Mouse (Mus musculus): ENCODE data around the gene Olfr917. TPM values are rescaled to one million over a fixed set of nuclear protein-coding genes. Genes with fewer than 3 reads are reported as not detected.

The Olfr917 gene
- polyA plus RNA-seq (2015; fragmentation: Nextera tagmentation; extraction: Ambion mirVana), result not detected in 2 replicates

DNA sequence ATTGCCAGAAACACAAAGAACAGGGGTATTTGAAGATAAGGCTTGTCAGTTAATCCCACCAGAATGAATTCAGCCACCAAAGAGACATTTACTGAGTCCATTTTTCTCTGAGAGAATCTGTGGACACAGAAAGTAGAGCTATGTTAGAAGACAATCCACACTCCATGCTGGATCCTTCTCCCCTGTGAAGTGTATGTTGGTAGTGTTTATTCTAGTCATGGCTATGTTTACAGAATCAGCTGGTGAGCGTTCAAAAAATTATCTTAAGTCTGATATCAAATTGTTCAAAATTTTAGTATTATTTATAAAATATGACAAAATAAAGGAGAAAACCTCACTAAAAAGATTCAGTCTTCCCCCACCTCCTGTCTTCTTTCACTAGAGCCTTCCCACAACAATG lies at the start of gene Olfr917:
TSS of gene Olfr917 (minus strand) at position 101 of the 400 bp plus-strand sequence.
- Histone ChIP-seq H3K9ac (ENCODE audit: low read depth, low read length) (no peak within 1 kb of the TSS), H3K4me1 (ENCODE audit: control insufficient read depth, low read depth, low read length) (no peaks in the 10 kb centered on the region), H3K27ac (ENCODE audit: low read length) (no peak within 1 kb of the TSS), H3K36me3 (ENCODE audit: control insufficient read depth, insufficient read depth) (no peaks in the 10 kb centered on the region), H3K27me3 (ENCODE audit: control insufficient read depth, insufficient read depth, low read depth, low read length) (no peaks in the 10 kb centered on the region), H3K9me3 (replicated peaks; ENCODE audit: control insufficient read depth, low read length) (no peaks in the 10 kb centered on the region), H3K4me2 (ENCODE audit: low read depth, low read length) (no peak within 1 kb of the TSS), H3K4me3 (ENCODE audit: low read depth, low read length) (no peak within 1 kb of the TSS)
- no peak for ATAC-seq (ENCODE audit: low read depth)
- WGBS (ENCODE audit: insufficient replicate concordance), result 46% methylated on average over 1 of the region's 1 CpGs

DNA sequence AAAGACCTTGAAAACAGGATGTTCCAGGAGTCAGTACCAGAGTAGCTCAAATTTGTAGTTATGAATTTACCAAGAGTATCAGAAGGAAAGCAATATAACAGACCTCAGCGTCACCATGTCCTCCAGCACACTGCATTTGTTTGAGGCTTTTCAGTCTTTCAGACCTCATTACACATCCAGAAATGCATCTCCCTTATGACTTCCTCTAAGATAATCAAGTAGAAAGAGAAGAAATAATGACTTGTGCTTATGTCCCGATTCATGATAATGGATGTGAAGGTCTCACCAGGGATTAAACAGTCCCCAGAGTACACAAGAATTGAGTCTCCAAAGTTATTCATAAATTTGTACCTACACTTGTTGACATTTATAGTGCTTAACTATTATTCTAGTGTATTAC lies 8.9 kb upstream of the Olfr917 start, which contains the start of gene Olfr918:
TSS of gene Olfr918 (minus strand) at position 101 of the 400 bp plus-strand sequence.
- ATAC-seq (ENCODE audit: low read depth), result no peak
- Histone ChIP-seq H3K4me1 (ENCODE audit: control insufficient read depth, low read depth, low read length) (no peaks in the 10 kb centered on the region), H3K4me2 (ENCODE audit: low read depth, low read length) (no peak within 1 kb of the TSS), H3K9me3 (replicated peaks; ENCODE audit: control insufficient read depth, low read length) (no peaks in the 10 kb centered on the region), H3K36me3 (ENCODE audit: control insufficient read depth, insufficient read depth) (no peaks in the 10 kb centered on the region), H3K27ac (ENCODE audit: low read length) (no peak within 1 kb of the TSS), H3K9ac (ENCODE audit: low read depth, low read length) (no peak within 1 kb of the TSS), H3K27me3 (ENCODE audit: control insufficient read depth, insufficient read depth, low read depth, low read length) (no peaks in the 10 kb centered on the region), H3K4me3 (ENCODE audit: low read depth, low read length) (no peak within 1 kb of the TSS)
- 59% methylated on average over 2 of the region's 2 CpGs for WGBS (ENCODE audit: insufficient replicate concordance)

DNA sequence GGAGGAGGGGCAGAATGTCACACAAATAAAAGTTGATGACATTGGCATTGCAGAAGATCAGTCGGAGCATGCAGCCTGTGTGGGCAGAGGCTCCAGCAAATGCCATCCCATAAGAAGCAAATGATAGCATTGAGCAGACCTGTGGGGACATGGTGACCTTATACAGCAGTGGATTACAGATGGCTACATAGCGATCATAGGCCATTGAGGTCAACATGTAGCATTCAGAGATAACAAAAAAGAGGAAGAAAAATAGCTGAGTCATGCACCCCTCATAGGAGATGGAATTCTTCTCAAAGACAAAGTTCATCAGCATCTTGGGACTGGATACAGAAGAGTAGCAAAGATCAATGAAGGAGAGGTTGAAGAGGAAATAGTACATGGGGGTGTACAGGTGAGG lies 7.2 kb upstream of the Olfr917 start:
- ATAC-seq (ENCODE audit: low read depth), result no peak
- H3K4me1 ChIP-seq (ENCODE audit: control insufficient read depth, low read depth, low read length), result no peaks in the 10 kb centered on the region
- no peak overlapping the region for H3K27ac ChIP-seq (ENCODE audit: low read length)
- no peaks in the 10 kb centered on the region for H3K27me3 ChIP-seq (ENCODE audit: control insufficient read depth, insufficient read depth, low read depth, low read length)
- no peaks in the 10 kb centered on the region for H3K36me3 ChIP-seq (ENCODE audit: control insufficient read depth, insufficient read depth)
- H3K4me2 ChIP-seq (ENCODE audit: low read depth, low read length), result no peak overlapping the region
- H3K4me3 ChIP-seq (ENCODE audit: low read depth, low read length), result no peak overlapping the region
- 35% methylated on average over 2 of the region's 2 CpGs for WGBS (ENCODE audit: insufficient replicate concordance)
- H3K9me3 ChIP-seq (replicated peaks; ENCODE audit: control insufficient read depth, low read length), result no peaks in the 10 kb centered on the region
- no peak overlapping the region for H3K9ac ChIP-seq (ENCODE audit: low read depth, low read length)

DNA sequence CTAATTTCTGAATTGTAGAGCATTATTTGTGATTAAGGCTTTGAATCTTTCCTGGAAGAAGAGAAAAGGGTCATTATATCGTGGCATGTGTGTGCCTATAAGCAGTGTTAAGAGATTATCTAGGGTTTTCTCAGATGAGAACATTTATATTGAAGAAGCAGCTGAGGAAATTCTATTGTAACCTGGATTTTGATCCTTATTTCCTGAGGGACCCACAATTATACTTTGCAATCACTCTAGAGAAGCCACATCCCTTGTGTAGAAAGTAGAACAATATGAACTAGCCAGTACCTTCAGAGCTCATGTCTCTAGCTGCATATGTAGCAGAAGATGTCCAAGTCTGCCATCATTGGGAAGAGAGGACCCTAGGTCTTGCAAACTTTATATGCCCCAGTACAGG lies 5.9 kb downstream of the Olfr917 start, which contains the start of gene Olfr916:
TSS of gene Olfr916 (minus strand) at position 101 of the 400 bp plus-strand sequence.
- 26% methylated on average over 1 of the region's 1 CpGs for WGBS (ENCODE audit: insufficient replicate concordance)
- H3K4me2 ChIP-seq (ENCODE audit: low read depth, low read length), result no peak within 1 kb of the TSS
- no peak within 1 kb of the TSS for H3K4me3 ChIP-seq (ENCODE audit: low read depth, low read length)
- H3K27me3 ChIP-seq (ENCODE audit: control insufficient read depth, insufficient read depth, low read depth, low read length), result no peaks in the 10 kb centered on the region
- H3K36me3 ChIP-seq (ENCODE audit: control insufficient read depth, insufficient read depth), result no peaks in the 10 kb centered on the region
- no peak for ATAC-seq (ENCODE audit: low read depth)
- H3K27ac ChIP-seq (ENCODE audit: low read length), result no peak within 1 kb of the TSS
- no peak within 1 kb of the TSS for H3K9ac ChIP-seq (ENCODE audit: low read depth, low read length)
- no peaks in the 10 kb centered on the region for H3K9me3 ChIP-seq (replicated peaks; ENCODE audit: control insufficient read depth, low read length)
- no peaks in the 10 kb centered on the region for H3K4me1 ChIP-seq (ENCODE audit: control insufficient read depth, low read depth, low read length)

DNA sequence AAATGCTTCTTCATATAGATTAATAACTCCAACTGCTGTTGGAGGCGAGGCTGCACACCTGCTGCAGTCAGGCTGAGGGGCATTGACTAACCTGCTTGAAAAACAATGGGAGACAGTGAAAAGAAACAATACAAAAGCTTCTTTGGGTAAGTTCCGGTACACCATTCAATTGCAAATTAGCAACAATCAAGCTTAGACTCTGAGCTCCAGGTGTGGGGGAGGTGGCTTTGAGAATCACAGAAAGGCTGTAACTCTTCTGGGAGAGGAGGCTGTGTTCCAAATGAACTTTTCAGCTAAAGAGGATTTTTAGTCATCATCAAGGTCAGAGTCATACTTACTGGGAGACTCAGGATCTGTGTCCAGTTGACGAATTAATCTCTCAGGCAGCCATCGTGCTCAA lies 33.2 kb downstream of the Olfr917 start:
- no peak overlapping the region for H3K4me3 ChIP-seq (ENCODE audit: low read depth, low read length)
- no peaks in the 10 kb centered on the region for H3K27me3 ChIP-seq (ENCODE audit: control insufficient read depth, insufficient read depth, low read depth, low read length)
- WGBS (ENCODE audit: insufficient replicate concordance), result 59% methylated on average over 4 of the region's 4 CpGs
- H3K9me3 ChIP-seq (replicated peaks; ENCODE audit: control insufficient read depth, low read length), result no peaks in the 10 kb centered on the region
- ATAC-seq (ENCODE audit: low read depth), result no peak
- H3K36me3 ChIP-seq (ENCODE audit: control insufficient read depth, insufficient read depth), result no peaks in the 10 kb centered on the region
- no peak overlapping the region for H3K27ac ChIP-seq (ENCODE audit: low read length)
- no peak overlapping the region for H3K9ac ChIP-seq (ENCODE audit: low read depth, low read length)
- no peaks in the 10 kb centered on the region for H3K4me1 ChIP-seq (ENCODE audit: control insufficient read depth, low read depth, low read length)
- no peak overlapping the region for H3K4me2 ChIP-seq (ENCODE audit: low read depth, low read length)

Other genes starting within 250 kb of the Olfr917 start
- not detected in 2 replicates for gene Olfr901, start 236.4 kb downstream of the Olfr917 start, polyA plus RNA-seq (2015; fragmentation: Nextera tagmentation; extraction: Ambion mirVana)
- gene Olfr902, start 218.2 kb downstream of the Olfr917 start, polyA plus RNA-seq (2015; fragmentation: Nextera tagmentation; extraction: Ambion mirVana), result not detected in 2 replicates
- not detected in 2 replicates for gene Olfr904, start 202.7 kb downstream of the Olfr917 start, polyA plus RNA-seq (2015; fragmentation: Nextera tagmentation; extraction: Ambion mirVana)
- not detected in 2 replicates for gene Olfr905, start 194.7 kb downstream of the Olfr917 start, polyA plus RNA-seq (2015; fragmentation: Nextera tagmentation; extraction: Ambion mirVana)
- gene Olfr906, start 178.8 kb downstream of the Olfr917 start, polyA plus RNA-seq (2015; fragmentation: Nextera tagmentation; extraction: Ambion mirVana), result not detected in 2 replicates
- gene Olfr907, start 170.0 kb downstream of the Olfr917 start, polyA plus RNA-seq (2015; fragmentation: Nextera tagmentation; extraction: Ambion mirVana), result not detected in 2 replicates
- not detected in 2 replicates for gene Olfr911-ps1, start 144.3 kb downstream of the Olfr917 start, polyA plus RNA-seq (2015; fragmentation: Nextera tagmentation; extraction: Ambion mirVana)
- not detected in 2 replicates for gene Olfr910, start 128.0 kb downstream of the Olfr917 start, polyA plus RNA-seq (2015; fragmentation: Nextera tagmentation; extraction: Ambion mirVana)
- not detected in 2 replicates for gene Olfr912, start 85.7 kb downstream of the Olfr917 start, polyA plus RNA-seq (2015; fragmentation: Nextera tagmentation; extraction: Ambion mirVana)
- not detected in 2 replicates for gene Olfr913, start 73.1 kb downstream of the Olfr917 start, polyA plus RNA-seq (2015; fragmentation: Nextera tagmentation; extraction: Ambion mirVana)
- gene Olfr914, start 60.7 kb downstream of the Olfr917 start, polyA plus RNA-seq (2015; fragmentation: Nextera tagmentation; extraction: Ambion mirVana), result not detected in 2 replicates
- gene Olfr916, start 6.0 kb downstream of the Olfr917 start, polyA plus RNA-seq (2015; fragmentation: Nextera tagmentation; extraction: Ambion mirVana), result not detected in 2 replicates
- gene Olfr918, start 8.8 kb upstream of the Olfr917 start, polyA plus RNA-seq (2015; fragmentation: Nextera tagmentation; extraction: Ambion mirVana), result not detected in 2 replicates
- gene Olfr919, start 37.8 kb upstream of the Olfr917 start, polyA plus RNA-seq (2015; fragmentation: Nextera tagmentation; extraction: Ambion mirVana), result not detected in 2 replicates
- gene Vwa5a, start 52.4 kb upstream of the Olfr917 start, polyA plus RNA-seq (2015; fragmentation: Nextera tagmentation; extraction: Ambion mirVana), result 9.0 and 9.5 TPM in 2 replicates
- not detected in 2 replicates for gene Olfr920, start 86.5 kb upstream of the Olfr917 start, polyA plus RNA-seq (2015; fragmentation: Nextera tagmentation; extraction: Ambion mirVana)
- gene Olfr921, start 107.2 kb upstream of the Olfr917 start, polyA plus RNA-seq (2015; fragmentation: Nextera tagmentation; extraction: Ambion mirVana), result not detected in 2 replicates
- not detected in 2 replicates for gene Olfr922, start 148.8 kb upstream of the Olfr917 start, polyA plus RNA-seq (2015; fragmentation: Nextera tagmentation; extraction: Ambion mirVana)
- gene Olfr923, start 160.7 kb upstream of the Olfr917 start, polyA plus RNA-seq (2015; fragmentation: Nextera tagmentation; extraction: Ambion mirVana), result not detected in 2 replicates
- not detected in 2 replicates for gene Olfr924, start 178.6 kb upstream of the Olfr917 start, polyA plus RNA-seq (2015; fragmentation: Nextera tagmentation; extraction: Ambion mirVana)
- not detected in 2 replicates for gene Olfr26, start 189.2 kb upstream of the Olfr917 start, polyA plus RNA-seq (2015; fragmentation: Nextera tagmentation; extraction: Ambion mirVana)
- not detected in 2 replicates for gene Olfr926, start 211.3 kb upstream of the Olfr917 start, polyA plus RNA-seq (2015; fragmentation: Nextera tagmentation; extraction: Ambion mirVana)

All from liver, embryonic 16.5 days (tissue).